Mouse (Mus musculus) olfactory bulb, adult 2 months (tissue): ENCODE data around the gene Asphd2. TPM values are rescaled to one million over a fixed set of nuclear protein-coding genes. Genes with fewer than 3 reads are reported as not detected.

Source experiments
- H3K27ac ChIP-seq: fragments of 200-500 bp; 2 replicates; pipeline ENCODE4 v1.5.1; 2012; ENCODE audit warnings: low read depth, low read length; ENCODE audit not compliant: insufficient read depth
- H3K4me1 ChIP-seq: fragments of 200-500 bp; 2 replicates; pipeline ENCODE4 v1.6.1; 2012; ENCODE audit warnings: low read length; ENCODE audit not compliant: control insufficient read depth, insufficient read depth
- H3K4me3 ChIP-seq: fragments of 200-500 bp; 2 replicates; pipeline ENCODE4 v1.5.1; 2012; ENCODE audit warnings: mild to moderate bottlenecking, low read depth, low read length, moderate library complexity; ENCODE audit not compliant: insufficient read depth
- CTCF ChIP-seq: fragments of 200-500 bp; IDR thresholded peaks from 2 replicates; pipeline ENCODE4 v1.5.1; 2012; ENCODE audit warnings: low read depth, mild to moderate bottlenecking, low read length, moderate library complexity; ENCODE audit not compliant: insufficient read depth
- POLR2A ChIP-seq: fragments of 200-500 bp; IDR thresholded peaks from 2 replicates; pipeline ENCODE4 v1.6.1; 2012; ENCODE audit warnings: mild to moderate bottlenecking, low read depth, low read length, moderate library complexity; ENCODE audit not compliant: insufficient read depth
- WGBS: fragments of 180-500 bp; shearing (Covaris S2); methylation state at CpG from one replicate; pipeline ENCODE4 v1.1.7; 2018; 5-methylcytosine and 5-hydroxymethylcytosine counted together
- polyA plus RNA-seq: library from polyadenylated mRNA; stranded (reverse); fragments of >200 nt; gene quantifications from 2 replicates; pipeline ENCODE4 v1.2.4, GENCODE M21; 2012; ENCODE audit warnings: low replicate concordance; ENCODE audit not compliant: missing spikeins, insufficient read depth, insufficient read length

The Asphd2 gene
- polyA plus RNA-seq, 1 experiment: not detected

GRCm38 (mm10) chr5:112382042-112382441 is 12.6 kb downstream of the Asphd2 start:
- TF ChIP-seq POLR2A (no peak), CTCF (no peak)
- Histone ChIP-seq H3K4me1 (peaks cover 37% of the 10 kb centered on the region), H3K27ac (no peak overlapping the region), H3K4me3 (no peak overlapping the region)
- WGBS: 39% methylated on average over 9 of the region's 9 CpGs

- Histone ChIP-seq H3K4me1 (peaks cover 42% of the 10 kb centered on the region), H3K27ac (no peak overlapping the region), H3K4me3 (no peak overlapping the region)
- TF ChIP-seq CTCF (no peak), POLR2A (no peak)
- 86% methylated on average over 11 of the region's 11 CpGs for WGBS
These were observed 13.5 kb downstream of the Asphd2 start for GRCm38 (mm10) chr5:112381154-112381553.

GRCm38 (mm10) chr5:112378716-112379115 is 15.9 kb downstream of the Asphd2 start:
- TF ChIP-seq CTCF (no peak), POLR2A (no peak)
- WGBS: 80% methylated on average over 6 of the region's 6 CpGs
- peaks cover 50% of the 10 kb centered on the region for H3K4me1 ChIP-seq
- H3K27ac ChIP-seq: no peak overlapping the region
- no peak overlapping the region for H3K4me3 ChIP-seq

GRCm38 (mm10) chr5:112377380-112377779 is 17.3 kb downstream of the Asphd2 start:
- Histone ChIP-seq H3K4me3 (no peak overlapping the region), H3K4me1 (peaks cover 42% of the 10 kb centered on the region), H3K27ac (peak overlapping the region; percentile 34)
- 83% methylated on average over 1 of the region's 1 CpGs for WGBS
- TF ChIP-seq CTCF (no peak), POLR2A (no peak)

DNA sequence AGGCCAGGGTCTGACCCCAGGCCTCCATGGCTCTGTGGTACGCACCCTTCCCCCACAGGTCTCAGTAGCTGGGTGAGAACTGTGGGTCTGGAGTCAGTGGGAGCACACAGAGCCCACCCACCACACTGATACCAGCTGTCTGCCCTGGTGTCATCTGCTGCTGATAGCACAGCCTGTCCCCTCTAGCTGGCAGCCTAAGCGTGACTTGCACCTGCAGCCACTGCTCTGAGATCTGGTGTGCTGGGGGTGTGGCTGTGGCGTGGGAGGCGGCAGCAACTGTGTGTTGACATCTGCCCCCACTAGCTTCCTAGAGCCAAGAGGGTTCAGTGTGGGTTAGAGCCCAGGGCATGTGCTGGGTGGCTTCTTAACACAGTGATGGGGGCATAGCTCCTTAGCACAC is 18.6 kb downstream of the Asphd2 start:
- no peak for TF ChIP-seq POLR2A
- no peak for TF ChIP-seq CTCF
- H3K27ac ChIP-seq: peak overlapping the region; percentile 12; the same call in 1 of the 2 replicates
- H3K4me1 ChIP-seq: peaks cover 43% of the 10 kb centered on the region
- 56% methylated on average over 4 of the region's 4 CpGs for WGBS
- H3K4me3 ChIP-seq: no peak overlapping the region

DNA sequence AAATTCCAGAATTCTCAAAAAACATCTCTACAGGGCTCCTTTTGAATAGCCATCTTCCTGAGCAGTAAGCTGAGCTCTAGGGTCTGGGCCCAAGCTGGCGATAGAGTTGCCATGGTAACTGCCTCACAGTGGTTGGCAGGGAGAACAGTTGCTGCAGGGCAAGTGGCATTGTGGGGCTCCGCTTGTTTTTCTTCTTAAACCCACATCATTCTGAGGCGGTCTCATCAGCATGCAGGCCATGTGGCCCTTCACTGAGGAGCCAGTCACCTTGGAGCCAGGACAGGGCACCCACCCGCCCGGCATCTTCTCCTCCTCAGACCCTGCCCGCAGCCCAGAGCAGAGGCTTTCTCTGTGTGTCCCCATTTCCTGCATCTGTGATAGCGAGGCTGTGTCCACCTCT is 22.7 kb downstream of the Asphd2 start:
- Histone ChIP-seq H3K4me3 (no peak overlapping the region), H3K27ac (peak overlapping the region; percentile 74), H3K4me1 (peaks cover 46% of the 10 kb centered on the region)
- TF ChIP-seq CTCF: no peak
- TF ChIP-seq POLR2A: no peak
- WGBS: 26% methylated on average over 7 of the region's 7 CpGs

DNA sequence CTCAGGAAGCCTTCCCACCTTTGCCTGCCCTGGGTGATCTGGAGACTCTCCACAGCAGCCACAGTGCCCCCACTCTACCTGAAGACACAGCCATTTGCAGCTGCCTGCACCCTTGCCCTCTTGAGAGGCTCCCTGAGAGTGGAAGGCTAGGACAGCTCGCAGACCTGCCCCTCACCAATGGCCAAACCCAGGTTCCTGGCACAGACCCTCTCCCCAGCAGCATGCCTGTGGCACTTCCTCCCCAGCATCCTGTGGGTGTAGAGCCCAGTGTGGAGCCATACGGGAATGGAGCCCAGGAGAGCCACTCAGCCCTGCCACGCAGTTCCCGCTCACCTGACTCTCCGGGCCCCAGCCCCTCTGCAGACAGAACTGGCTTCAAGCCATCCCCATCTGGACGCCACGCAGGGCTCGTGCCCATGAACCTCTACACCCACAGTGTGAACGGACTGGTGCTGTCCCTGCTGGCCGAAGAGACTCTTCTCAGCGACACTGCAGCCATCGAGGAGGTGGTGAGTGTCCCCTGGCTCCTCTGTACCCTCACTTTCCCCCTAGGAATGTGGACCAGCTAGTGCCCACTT is 24.3 kb downstream of the Asphd2 start:
- H3K27ac ChIP-seq: no peak overlapping the region
- 73% methylated on average over 12 of the region's 12 CpGs for WGBS
- no peak overlapping the region for H3K4me3 ChIP-seq
- TF ChIP-seq POLR2A (no peak), CTCF (no peak)
- peaks cover 32% of the 10 kb centered on the region for H3K4me1 ChIP-seq

DNA sequence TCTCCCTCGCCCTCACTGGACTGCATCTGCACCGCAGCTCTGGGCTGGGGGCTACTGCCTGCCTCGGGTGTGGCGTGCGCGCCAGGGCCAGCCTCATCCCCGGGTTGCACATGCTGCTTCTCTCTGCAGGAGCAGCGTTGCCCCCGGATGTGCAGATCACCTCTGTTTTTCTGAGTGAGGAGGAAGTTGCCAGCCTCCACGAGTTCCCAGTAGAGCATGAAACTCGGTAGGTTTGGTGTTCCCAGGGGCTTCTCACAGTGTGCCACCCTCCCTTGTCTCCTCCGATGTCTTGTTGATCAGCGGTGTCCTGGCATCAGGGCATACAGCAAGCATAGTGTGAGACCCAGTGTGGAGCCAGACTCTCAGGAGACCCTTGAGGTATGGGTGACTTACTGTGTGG is 25.3 kb downstream of the Asphd2 start:
- H3K4me3 ChIP-seq: no peak overlapping the region
- WGBS: 80% methylated on average over 13 of the region's 13 CpGs
- H3K4me1 ChIP-seq: peaks cover 32% of the 10 kb centered on the region
- H3K27ac ChIP-seq: no peak overlapping the region
- no peak for TF ChIP-seq POLR2A
- no peak for TF ChIP-seq CTCF

- 84% methylated on average over 10 of the region's 10 CpGs for WGBS
- Histone ChIP-seq H3K4me3 (no peak overlapping the region), H3K27ac (no peak overlapping the region), H3K4me1 (peaks cover 32% of the 10 kb centered on the region)
- TF ChIP-seq POLR2A (no peak), CTCF (no peak)
These were observed 26.0 kb downstream of the Asphd2 start for GRCm38 (mm10) chr5:112368666-112369065.
